Mouse (Mus musculus) inflammation-experienced regulatory T-cells, adult 6 months (primary cell): ENCODE data around the gene Defb25. TPM values are rescaled to one million over a fixed set of nuclear protein-coding genes. Genes with fewer than 3 reads are reported as not detected.

Experiments used
- polyA plus RNA-seq, 3 experiments: library from polyadenylated mRNA; unstranded; fragments of 100-300 nt; shearing (Covaris generic); gene quantifications; one replicate each; pipeline ENCODE4 v1.2.1; 2017

Defb25 gene
- polyA plus RNA-seq, 3 experiments from 2014 or later, result 1.4 TPM; not detected in 2

Other genes starting within 250 kb of the Defb25 start
- not detected for gene Nrsn2, start 246.4 kb downstream of the Defb25 start, polyA plus RNA-seq
- under 1 TPM in 2 of 3 experiments, not detected in 1; 0.39 to 0.49 TPM for gene Sox12, start 225.0 kb downstream of the Defb25 start, polyA plus RNA-seq
- gene Zcchc3, start 208.0 kb downstream of the Defb25 start, polyA plus RNA-seq, result under 1 TPM; 0.34 to 0.95 (median 0.93) TPM
- not detected for gene 6820408C15Rik, start 207.5 kb downstream of the Defb25 start, polyA plus RNA-seq
- not detected for gene Defb23, start 158.4 kb downstream of the Defb25 start, polyA plus RNA-seq
- not detected for gene Defb20, start 146.0 kb downstream of the Defb25 start, polyA plus RNA-seq
- gene Defb22, start 132.9 kb downstream of the Defb25 start, polyA plus RNA-seq, result not detected
- gene Defb26, start 111.4 kb downstream of the Defb25 start, polyA plus RNA-seq, result not detected
- not detected for gene Defb28, start 104.8 kb downstream of the Defb25 start, polyA plus RNA-seq
- not detected for gene Defb29, start 83.0 kb downstream of the Defb25 start, polyA plus RNA-seq
- not detected for gene Gm17416, start 53.7 kb downstream of the Defb25 start, polyA plus RNA-seq
- not detected for gene Defb21, start 50.3 kb downstream of the Defb25 start, polyA plus RNA-seq
- gene Defb19, start 42.7 kb downstream of the Defb25 start, polyA plus RNA-seq, result not detected
- not detected for gene Defb45, start 23.7 kb downstream of the Defb25 start, polyA plus RNA-seq
- not detected for gene Defb36, start 18.7 kb downstream of the Defb25 start, polyA plus RNA-seq
- not detected for gene Rem1, start 3.9 kb upstream of the Defb25 start, polyA plus RNA-seq
- 10 to 100 TPM; 61.6 to 72.9 (median 72.1) TPM for gene H13, start 46.4 kb upstream of the Defb25 start, polyA plus RNA-seq
- 1 to 10 TPM; 2.4 to 3.7 (median 2.5) TPM for gene Mcts2, start 64.0 kb upstream of the Defb25 start, polyA plus RNA-seq
- under 1 TPM in 1 of 3 experiments, not detected in 2; 0.91 TPM for gene Id1, start 113.2 kb upstream of the Defb25 start, polyA plus RNA-seq
- gene Cox4i2, start 131.1 kb upstream of the Defb25 start, polyA plus RNA-seq, result not detected
- gene Bcl2l1, start 208.7 kb upstream of the Defb25 start, polyA plus RNA-seq, result 10 to 100 TPM; 36.5 to 64.5 (median 41.8) TPM
- 10 to 100 TPM in 1 of 3 experiments, 1 to 10 TPM in 2; 5.3 to 56.1 (median 5.7) TPM for gene Tpx2, start 224.9 kb upstream of the Defb25 start, polyA plus RNA-seq